Mouse (Mus musculus) ES-Bruce4 (cell line): ENCODE data around the gene Ckmt2.

ENCODE experiments used
- CTCF ChIP-seq: IDR thresholded peaks from one replicate; pipeline ENCODE4 v1.8.1; 2011; ENCODE audit warnings: low read depth, low read length
- POLR2A ChIP-seq: IDR thresholded peaks from one replicate; pipeline ENCODE4 v1.8.1; 2011; ENCODE audit warnings: low read length; ENCODE audit not compliant: insufficient read depth

GRCm38 (mm10) chr13:91916308-91916707 lies 39.6 kb upstream of the Ckmt2 start:
- TF ChIP-seq CTCF = no peak
- TF ChIP-seq POLR2A = no peak
